Mouse (Mus musculus): ENCODE measurements around the gene Pidd1. TPM values are rescaled to one million over a fixed set of nuclear protein-coding genes. Genes with fewer than 3 reads are reported as not detected.

The Pidd1 gene
- polyA plus RNA-seq, 1 experiment, result 4.4 TPM

DNA sequence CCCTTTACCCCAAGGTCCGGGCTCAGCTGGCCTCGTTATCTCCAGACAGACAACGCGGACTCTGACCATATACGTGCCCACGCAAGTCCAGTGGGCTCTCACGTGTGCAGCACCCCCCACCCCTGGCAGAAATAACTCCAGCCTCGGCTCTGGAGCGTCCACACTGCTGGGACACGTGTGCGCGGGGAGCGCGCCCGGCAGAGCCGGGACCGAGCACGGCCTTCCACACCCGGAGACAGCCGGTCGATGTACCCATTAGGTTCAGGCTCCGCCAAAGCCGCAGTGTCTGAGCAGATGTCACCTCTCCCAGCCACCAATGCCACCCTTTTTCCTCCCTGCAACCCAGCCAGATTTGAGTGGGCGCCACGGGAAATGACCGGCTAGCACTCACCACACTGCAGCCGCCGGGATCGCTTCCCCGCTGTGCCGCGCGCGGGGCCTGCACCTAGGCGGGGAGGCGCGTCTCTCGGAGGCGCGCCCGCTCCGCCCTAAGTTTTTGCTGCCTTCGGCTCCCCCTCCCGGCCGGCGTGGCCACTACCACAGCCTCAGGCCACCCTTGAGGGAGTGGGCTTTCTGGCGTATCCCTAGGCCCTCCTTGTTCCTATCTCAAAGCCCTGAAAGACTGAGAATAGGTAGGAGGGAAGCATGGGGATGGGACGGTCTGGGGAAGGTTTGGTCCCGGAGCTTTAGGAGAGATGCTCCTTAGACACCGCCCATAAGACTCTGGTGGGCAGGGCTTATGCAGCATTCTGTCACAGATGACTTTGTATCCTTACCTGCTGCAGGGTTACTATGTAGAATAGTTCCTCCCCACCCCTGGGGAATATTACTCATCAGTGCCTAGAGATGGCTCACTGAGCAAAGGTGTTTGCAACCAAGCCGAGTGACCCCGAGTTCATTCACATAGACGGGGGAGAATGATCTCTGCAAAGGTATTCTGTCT lies 6.4 kb downstream of the Pidd1 start, which contains the start of gene Slc25a22:
TSS of gene Slc25a22 (minus strand) at position 715 of the 943 bp plus-strand sequence.
- peak; percentile 87 to 92 for DNase-seq
- peak; percentile 74; the same call in 1 of the 2 replicates for TF ChIP-seq POLR2A (IDR thresholded peaks at IDR 0.05; ENCODE audit: borderline replicate concordance, insufficient read depth, low read length)
- TF ChIP-seq CTCF (IDR thresholded peaks at IDR 0.05; ENCODE audit: borderline replicate concordance, insufficient read depth, low read depth, low read length), result peak; percentile 61; the same call in 1 of the 2 replicates
- WGBS, result 4% methylated on average over 53 of the region's 53 CpGs
- Histone ChIP-seq H3K27me3 (ENCODE audit: control insufficient read depth, insufficient read depth, low read length) (no peaks in the 10 kb centered on the region), H3K4me1 (ENCODE audit: control insufficient read depth, insufficient read depth, low read length) (peaks cover 32% of the 10 kb centered on the region), H3K27ac (ENCODE audit: insufficient read depth, low read length) (peak within 1 kb of the TSS; percentile 99), H3K4me3 (replicated peaks; ENCODE audit: insufficient read depth, low read depth, low read length) (peak within 1 kb of the TSS; percentile 98)

DNA sequence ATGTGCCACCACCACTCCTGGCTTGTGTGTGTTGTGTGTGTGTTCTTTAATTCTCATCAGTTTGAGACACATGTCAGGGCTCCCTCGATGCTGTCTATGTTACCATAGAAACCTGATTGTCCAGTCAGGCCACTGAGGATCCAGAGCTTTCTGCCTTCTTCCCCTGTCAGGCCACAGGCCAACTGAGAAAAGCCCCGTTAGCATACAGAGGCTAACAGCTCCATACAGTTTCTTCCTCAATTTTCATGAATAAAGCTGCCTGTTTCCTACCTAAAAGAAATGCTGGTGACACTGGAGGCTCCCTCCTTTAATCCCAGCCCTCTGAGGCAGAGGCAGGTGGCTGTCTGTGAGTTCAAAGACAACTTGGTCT lies 7.3 kb downstream of the Pidd1 start:
- no peaks in the 10 kb centered on the region for H3K27me3 ChIP-seq (ENCODE audit: control insufficient read depth, insufficient read depth, low read length)
- WGBS, result 20% methylated on average over 2 of the region's 2 CpGs
- H3K27ac ChIP-seq (ENCODE audit: insufficient read depth, low read length), result no peak overlapping the region; the same call in 1 of the 2 replicates
- DNase-seq, result peak in 1 of 2 experiments; percentile 18
- H3K4me1 ChIP-seq (ENCODE audit: control insufficient read depth, insufficient read depth, low read length), result peaks cover 40% of the 10 kb centered on the region
- peak overlapping the region; percentile 98 for H3K4me3 ChIP-seq (replicated peaks; ENCODE audit: insufficient read depth, low read depth, low read length)
- TF ChIP-seq CTCF (IDR thresholded peaks at IDR 0.05; ENCODE audit: borderline replicate concordance, insufficient read depth, low read depth, low read length), result no peak
- no peak for TF ChIP-seq POLR2A (IDR thresholded peaks at IDR 0.05; ENCODE audit: borderline replicate concordance, insufficient read depth, low read length)

DNA sequence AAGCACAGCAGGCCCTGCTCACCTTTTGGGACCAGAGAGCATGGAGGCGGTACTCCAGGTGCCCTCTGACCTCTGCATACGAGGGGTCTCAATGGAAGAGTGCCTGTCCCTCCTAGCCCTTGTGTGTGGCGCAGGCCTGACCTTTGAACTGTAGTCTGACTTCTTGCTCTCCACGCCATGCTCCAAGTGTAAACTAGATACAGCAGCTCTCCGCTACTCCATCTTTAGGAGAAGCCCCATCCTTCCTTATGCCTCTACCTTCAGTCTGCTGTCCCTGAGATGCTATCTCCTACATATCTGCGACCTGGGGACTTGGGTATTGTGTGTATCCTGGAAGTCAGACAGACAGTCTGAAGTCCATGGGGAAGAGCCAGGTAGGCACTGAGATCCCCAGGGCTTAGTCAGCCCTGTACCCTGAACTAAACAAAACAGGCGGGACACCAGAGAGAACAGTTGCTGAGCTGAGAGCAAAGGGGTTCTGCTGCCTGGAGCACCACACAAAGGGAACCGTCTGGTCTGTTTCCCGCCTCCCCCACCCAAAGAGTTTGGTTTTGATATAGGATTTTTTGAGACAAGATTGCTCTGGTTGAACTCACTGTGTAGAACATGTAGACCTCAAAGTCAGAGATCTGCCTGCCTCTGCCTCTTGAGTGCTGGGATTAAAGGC lies 7.8 kb downstream of the Pidd1 start:
- Histone ChIP-seq H3K4me1 (ENCODE audit: control insufficient read depth, insufficient read depth, low read length) (peaks cover 45% of the 10 kb centered on the region), H3K27me3 (ENCODE audit: control insufficient read depth, insufficient read depth, low read length) (no peaks in the 10 kb centered on the region), H3K27ac (ENCODE audit: insufficient read depth, low read length) (peak overlapping the region; percentile 75), H3K4me3 (replicated peaks; ENCODE audit: insufficient read depth, low read depth, low read length) (peak overlapping the region; percentile 55)
- 72% methylated on average over 9 of the region's 9 CpGs for WGBS
- DNase-seq, result peak in 1 of 2 experiments; percentile 39
- TF ChIP-seq POLR2A (IDR thresholded peaks at IDR 0.05; ENCODE audit: borderline replicate concordance, insufficient read depth, low read length), result no peak
- no peak for TF ChIP-seq CTCF (IDR thresholded peaks at IDR 0.05; ENCODE audit: borderline replicate concordance, insufficient read depth, low read depth, low read length)

- Histone ChIP-seq H3K27ac (ENCODE audit: insufficient read depth, low read length) (peak overlapping the region; percentile 98), H3K4me3 (replicated peaks; ENCODE audit: insufficient read depth, low read depth, low read length) (peak overlapping the region; percentile 84), H3K27me3 (ENCODE audit: control insufficient read depth, insufficient read depth, low read length) (no peaks in the 10 kb centered on the region), H3K4me1 (ENCODE audit: control insufficient read depth, insufficient read depth, low read length) (peaks cover 45% of the 10 kb centered on the region)
- 1% methylated on average over 17 of the region's 17 CpGs for WGBS
- DNase-seq, result peak; percentile 83 to 84
- peak; percentile 96 for TF ChIP-seq POLR2A (IDR thresholded peaks at IDR 0.05; ENCODE audit: borderline replicate concordance, insufficient read depth, low read length)
- TF ChIP-seq CTCF (IDR thresholded peaks at IDR 0.05; ENCODE audit: borderline replicate concordance, insufficient read depth, low read depth, low read length), result no peak
These were observed 8.5 kb downstream of the Pidd1 start for GRCm38 (mm10) chr7:141435129-141435855.

DNA sequence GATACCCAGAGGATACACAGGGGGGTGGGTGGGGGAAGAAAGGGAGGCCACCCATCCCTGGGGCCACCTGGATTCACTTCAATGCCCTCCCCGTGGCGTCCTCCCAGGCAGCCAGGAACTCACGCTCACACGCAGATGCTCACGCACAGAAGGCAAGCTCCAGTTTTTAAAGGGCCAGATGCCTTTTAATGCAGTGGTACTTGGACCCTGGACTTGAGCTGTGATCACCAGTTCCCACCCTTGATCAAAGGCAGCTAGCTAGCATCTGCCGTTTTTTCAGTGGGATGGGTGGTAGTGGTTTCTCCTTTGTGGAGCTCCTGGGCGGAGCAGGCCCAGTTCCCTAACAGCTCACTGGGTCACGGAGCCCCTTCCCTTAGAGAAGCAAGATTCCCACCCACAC lies 9.4 kb downstream of the Pidd1 start:
- H3K4me1 ChIP-seq (ENCODE audit: control insufficient read depth, insufficient read depth, low read length), result peaks cover 50% of the 10 kb centered on the region
- peak overlapping the region; percentile 98 for H3K27ac ChIP-seq (ENCODE audit: insufficient read depth, low read length)
- WGBS, result under 1% methylated on average over 8 of the region's 8 CpGs
- TF ChIP-seq POLR2A (IDR thresholded peaks at IDR 0.05; ENCODE audit: borderline replicate concordance, insufficient read depth, low read length) (peak; percentile 57; the same call in 1 of the 2 replicates), CTCF (IDR thresholded peaks at IDR 0.05; ENCODE audit: borderline replicate concordance, insufficient read depth, low read depth, low read length) (no peak)
- H3K27me3 ChIP-seq (ENCODE audit: control insufficient read depth, insufficient read depth, low read length), result no peaks in the 10 kb centered on the region
- peak overlapping the region; percentile 84 for H3K4me3 ChIP-seq (replicated peaks; ENCODE audit: insufficient read depth, low read depth, low read length)
- peak; percentile 86 to 90 for DNase-seq

- DNase-seq, result peak; percentile 65 to 70
- H3K4me3 ChIP-seq (replicated peaks; ENCODE audit: insufficient read depth, low read depth, low read length), result peak overlapping the region; percentile 84
- no peaks in the 10 kb centered on the region for H3K27me3 ChIP-seq (ENCODE audit: control insufficient read depth, insufficient read depth, low read length)
- WGBS, result 9% methylated on average over 15 of the region's 15 CpGs
- peaks cover 44% of the 10 kb centered on the region for H3K4me1 ChIP-seq (ENCODE audit: control insufficient read depth, insufficient read depth, low read length)
- TF ChIP-seq POLR2A (IDR thresholded peaks at IDR 0.05; ENCODE audit: borderline replicate concordance, insufficient read depth, low read length) (no peak), CTCF (IDR thresholded peaks at IDR 0.05; ENCODE audit: borderline replicate concordance, insufficient read depth, low read depth, low read length) (no peak)
- H3K27ac ChIP-seq (ENCODE audit: insufficient read depth, low read length), result peak overlapping the region; percentile 98
These were observed 10.1 kb downstream of the Pidd1 start for GRCm38 (mm10) chr7:141433517-141434400.
